Mouse (Mus musculus) brain, embryonic 18.5 days (tissue): ENCODE measurements around the gene Atf7.

Experiments
- DNase-seq: peaks from one replicate; pipeline ENCODE4 v3.0.0-alpha.2; 2012; ENCODE audit warnings: low read depth, low spot score

The Atf7 gene

GRCm38 (mm10) chr15:102516293-102516692 is 109.0 kb downstream of the Atf7 start:
- no peak for DNase-seq

- DNase-seq, result no peak
Observed at GRCm38 (mm10) chr15:102515791-102516190, 109.5 kb downstream of the Atf7 start.

GRCm38 (mm10) chr15:102515261-102515660 is 110.0 kb downstream of the Atf7 start:
- DNase-seq, result no peak

DNA sequence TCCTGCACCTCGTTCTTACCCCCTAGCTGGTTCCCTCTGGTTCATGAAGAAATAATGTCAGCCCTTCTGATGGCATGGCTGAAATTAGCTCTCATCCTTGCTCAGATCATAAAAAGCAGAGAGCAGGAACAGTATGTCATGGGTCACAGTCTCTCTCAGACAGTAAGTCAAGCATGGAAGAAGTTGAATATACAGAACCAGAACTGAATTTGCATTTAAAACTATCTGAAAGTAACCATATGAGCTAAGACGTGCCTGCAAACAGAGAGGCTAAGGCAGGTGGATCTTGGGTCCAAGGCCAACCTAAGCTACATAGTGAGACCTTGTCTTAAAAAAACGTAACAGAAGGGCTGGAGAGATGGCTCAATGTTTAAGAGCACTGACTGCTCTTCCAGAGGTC is 112.3 kb downstream of the Atf7 start:
- DNase-seq, result no peak

DNA sequence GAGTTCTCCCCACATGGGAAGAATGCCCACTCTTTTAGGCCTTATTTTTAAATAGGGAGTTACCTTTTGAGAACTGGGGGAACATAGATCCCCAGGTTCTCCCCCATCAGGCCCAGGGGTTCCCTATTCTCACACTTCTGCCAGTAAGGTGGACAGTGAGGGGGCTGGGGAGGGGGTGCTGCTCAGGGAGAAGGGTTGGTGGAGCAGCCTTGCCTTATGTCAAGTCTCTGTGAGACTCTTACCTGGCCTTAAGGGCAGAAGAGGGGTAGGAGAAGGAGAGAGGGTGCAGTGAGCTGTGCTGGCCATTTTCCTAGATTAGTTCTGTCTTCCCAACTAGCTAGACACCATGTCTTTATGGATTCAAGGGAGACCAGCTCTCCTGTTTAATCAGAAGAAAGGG is 112.8 kb downstream of the Atf7 start:
- no peak for DNase-seq

GRCm38 (mm10) chr15:102512010-102512409 is 113.3 kb downstream of the Atf7 start:
- DNase-seq, result no peak

GRCm38 (mm10) chr15:102511285-102511833 is 113.9 kb downstream of the Atf7 start:
- DNase-seq, result no peak

DNA sequence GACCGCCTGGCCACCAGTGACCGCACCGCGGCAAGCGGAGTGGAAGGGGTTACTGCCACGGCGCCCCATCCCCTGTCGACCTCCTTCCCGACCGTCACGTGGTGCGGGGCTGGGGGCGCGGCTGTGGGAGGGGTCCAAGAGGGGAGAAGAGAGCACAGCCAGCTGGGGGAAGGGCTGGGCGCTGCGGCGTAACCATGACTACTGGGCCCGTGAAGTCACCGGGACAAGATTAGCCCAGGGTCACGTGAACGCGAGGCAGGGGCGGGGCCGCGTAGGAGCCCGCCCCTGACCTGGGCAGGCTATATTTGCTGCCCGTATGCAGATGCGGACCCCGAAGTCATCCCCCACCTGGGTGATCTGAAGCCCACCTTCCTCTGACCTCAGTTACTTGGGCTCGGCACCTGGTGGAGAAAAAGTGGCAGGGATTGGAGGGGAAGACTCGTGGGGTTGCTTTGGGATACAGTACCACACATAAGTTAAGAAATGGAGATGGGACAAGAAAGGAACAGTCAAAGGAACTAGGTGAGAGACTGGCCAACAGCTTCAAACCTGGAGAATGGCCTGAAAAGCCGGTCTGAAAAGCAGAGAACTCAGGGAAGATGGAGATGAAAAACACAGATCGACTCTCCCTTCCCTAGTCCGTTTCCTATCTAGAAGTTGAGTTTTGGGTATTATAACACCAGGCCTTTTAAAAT is 114.5 kb downstream of the Atf7 start:
- peak; percentile 77 for DNase-seq

DNA sequence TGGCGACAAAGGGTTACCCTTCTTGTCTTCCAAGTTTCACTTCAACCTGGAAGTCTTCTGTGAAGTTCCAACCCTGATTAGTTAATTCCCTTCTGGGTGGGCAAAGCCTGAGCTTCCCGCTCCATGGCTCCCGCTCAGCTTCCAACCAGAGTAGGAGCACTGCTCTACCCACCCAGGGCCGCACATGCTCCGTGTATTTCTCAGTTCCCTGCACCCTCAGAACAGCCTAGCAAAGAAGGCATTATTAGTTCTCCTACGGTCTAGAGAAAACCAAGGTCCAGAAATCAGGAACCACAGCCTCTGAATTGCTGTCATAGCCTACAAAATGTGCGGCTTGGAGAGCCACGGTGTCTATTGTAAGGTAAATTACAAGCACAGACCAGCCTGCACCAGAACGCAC is 115.2 kb downstream of the Atf7 start:
- DNase-seq, result no peak

DNA sequence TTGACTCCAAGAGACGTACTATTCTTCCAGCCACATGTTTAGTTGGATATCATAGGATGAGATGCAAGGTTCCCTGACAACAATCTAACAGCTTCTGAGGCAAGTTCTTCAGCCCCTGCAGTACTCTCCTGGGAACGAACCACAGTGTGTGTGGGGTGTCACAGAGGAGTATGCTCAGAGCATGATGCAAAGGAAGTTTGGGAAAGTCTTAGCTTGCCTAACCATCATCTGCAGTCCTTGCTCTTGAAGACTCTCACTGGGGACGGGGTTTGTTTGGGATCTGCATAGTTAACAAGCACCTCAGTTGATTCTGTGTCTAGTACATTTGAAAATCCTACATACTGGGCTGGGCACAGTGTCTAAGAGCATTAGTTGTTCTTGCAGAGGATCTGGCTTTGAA is 116.9 kb downstream of the Atf7 start:
- DNase-seq, result no peak

DNA sequence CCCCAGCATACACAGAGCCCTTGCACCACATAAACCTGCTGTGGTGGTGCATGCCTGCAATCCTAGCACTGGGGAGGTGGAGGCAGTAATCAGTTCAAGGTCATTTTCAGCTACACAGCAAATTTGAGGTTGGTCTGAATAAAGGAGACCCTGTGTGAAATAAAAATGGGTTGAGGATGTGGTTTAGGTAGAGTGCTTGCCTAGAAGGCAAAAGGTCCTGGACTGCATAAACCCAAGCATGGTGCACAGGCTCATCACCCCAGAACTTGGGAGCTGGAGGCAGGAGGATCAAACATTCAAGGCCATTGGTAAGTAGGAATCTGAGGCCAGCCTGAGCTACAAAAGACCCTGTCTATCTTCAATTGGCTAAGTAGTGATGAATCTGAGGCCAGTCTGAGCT is 117.7 kb downstream of the Atf7 start:
- no peak for DNase-seq

GRCm38 (mm10) chr15:102506864-102507263 is 118.4 kb downstream of the Atf7 start:
- no peak for DNase-seq

GRCm38 (mm10) chr15:102506464-102506830 is 118.8 kb downstream of the Atf7 start:
- DNase-seq, result no peak

GRCm38 (mm10) chr15:102505770-102506463 is 119.3 kb downstream of the Atf7 start:
- DNase-seq, result no peak

DNA sequence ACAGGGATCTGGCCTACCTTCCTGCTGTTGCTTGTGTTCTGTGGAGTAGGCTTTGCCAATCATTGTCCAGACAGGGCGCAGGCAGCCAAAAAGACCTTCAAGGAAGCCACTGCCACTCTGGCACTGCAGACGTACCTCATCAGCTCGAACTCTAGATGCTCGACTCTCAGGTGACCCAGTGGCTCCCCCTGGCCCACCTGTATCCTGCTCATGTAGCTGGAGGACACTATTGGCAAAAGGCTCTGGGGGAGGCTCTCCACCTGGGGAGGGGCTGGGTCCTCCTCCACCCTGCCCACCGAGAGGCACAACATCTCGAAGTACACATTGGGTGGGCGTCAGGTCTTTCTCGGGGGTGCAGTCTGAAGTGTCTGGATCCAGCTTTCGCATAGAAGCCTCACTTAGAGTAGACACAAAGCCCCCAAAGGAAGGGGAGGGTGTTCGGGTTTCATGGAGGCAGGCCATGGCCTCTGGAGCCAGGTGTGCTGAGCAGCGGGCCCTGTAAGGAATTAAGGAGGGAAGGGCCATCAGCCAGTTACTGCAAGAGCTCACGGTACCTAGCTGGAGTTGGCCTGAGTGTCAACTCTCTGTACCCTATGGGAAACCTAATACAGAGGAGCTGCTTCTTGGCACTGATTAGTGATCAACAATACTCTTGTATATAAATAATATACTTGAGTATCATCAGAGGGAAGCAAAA is 120.0 kb downstream of the Atf7 start:
- DNase-seq, result no peak

DNA sequence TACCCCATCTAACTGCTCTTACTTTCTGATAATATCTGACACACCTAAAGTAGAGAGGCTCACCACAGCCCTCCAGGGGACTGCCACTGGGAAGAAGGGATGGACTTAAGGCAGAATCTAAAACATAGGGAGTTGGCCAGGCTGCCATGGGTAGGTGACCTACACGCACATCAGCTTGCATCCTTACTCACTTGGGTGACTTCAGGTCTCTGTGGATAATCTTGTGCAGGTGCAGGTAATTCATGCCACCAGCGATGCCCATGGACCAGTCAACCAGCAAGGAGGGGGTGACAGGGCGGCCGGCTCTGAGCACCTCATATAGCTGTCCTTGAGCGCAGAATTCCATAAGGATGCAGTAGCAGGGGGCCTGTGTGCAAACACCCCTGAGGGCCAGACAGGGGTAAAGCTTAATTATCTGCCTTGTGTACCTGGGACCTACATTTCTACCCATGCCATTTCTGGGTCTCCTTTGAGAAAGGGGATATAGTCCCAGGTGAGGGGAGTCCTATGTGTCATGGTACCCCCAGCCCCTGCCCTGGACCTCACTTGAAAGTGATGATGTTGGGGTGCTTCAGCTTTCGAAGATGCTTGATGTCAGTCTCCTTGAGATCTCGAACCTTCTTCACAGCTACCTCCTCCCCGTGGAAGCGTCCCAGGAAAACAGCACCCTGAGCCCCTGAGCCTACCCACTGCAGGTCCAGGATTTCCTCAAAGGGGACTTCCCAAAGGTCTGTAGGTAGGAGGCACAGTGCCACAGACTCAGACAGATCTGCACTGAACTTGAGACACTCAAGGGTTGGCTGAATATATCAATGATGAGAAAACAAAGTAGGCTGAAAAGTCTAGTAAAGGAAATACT is 121.1 kb downstream of the Atf7 start:
- no peak for DNase-seq

DNA sequence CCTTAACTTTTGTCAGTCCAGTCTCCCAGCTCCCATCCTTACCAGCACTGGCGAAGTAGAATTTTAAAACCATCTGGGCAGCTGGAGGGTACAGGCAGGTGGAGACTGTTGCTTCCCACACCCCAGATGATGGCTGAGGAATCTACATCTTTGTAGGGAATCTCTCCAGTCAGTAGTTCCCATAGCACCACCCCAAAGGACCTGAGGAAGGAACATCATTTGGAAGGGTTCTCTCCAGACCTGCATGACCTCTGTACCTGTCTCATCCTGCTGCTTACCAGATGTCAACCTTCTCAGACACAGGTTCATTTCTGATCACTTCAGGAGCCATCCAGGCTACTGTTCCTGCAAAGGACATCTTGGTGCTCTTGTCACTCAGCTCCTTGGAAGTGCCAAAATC is 121.8 kb downstream of the Atf7 start, which contains the start of gene Gm10337:
Gene Gm10337, plus strand, starts transcription at position 276 of the 400 bp plus-strand sequence.
- DNase-seq, result no peak

DNA sequence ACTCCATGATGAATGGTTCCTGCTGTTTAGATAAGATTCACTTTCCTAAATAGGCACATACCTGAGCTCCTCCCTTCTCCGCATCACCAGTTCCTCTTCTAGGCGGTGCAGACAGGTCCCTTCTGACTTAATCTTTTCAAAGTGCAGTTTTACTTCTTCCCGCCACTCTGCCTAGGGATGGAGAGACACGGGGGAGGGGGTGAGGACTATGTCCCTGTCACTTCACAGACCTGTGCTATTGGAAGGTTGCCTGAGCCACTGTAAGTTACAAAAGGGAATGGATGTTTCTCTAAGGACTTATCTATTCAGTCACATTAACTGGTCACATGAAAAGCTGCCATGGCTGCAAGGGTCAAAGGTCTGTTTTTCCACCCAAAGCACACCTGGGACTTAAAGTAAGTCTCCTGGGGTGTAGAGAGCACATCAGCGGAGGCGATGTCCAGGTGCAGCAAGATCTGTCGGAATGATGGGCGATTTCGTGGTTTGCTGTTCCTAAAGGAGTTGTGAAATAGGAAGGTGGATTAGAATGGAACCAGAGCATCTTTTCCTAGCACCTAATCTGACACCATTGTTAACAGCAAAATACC is 122.9 kb downstream of the Atf7 start:
- no peak for DNase-seq

DNA sequence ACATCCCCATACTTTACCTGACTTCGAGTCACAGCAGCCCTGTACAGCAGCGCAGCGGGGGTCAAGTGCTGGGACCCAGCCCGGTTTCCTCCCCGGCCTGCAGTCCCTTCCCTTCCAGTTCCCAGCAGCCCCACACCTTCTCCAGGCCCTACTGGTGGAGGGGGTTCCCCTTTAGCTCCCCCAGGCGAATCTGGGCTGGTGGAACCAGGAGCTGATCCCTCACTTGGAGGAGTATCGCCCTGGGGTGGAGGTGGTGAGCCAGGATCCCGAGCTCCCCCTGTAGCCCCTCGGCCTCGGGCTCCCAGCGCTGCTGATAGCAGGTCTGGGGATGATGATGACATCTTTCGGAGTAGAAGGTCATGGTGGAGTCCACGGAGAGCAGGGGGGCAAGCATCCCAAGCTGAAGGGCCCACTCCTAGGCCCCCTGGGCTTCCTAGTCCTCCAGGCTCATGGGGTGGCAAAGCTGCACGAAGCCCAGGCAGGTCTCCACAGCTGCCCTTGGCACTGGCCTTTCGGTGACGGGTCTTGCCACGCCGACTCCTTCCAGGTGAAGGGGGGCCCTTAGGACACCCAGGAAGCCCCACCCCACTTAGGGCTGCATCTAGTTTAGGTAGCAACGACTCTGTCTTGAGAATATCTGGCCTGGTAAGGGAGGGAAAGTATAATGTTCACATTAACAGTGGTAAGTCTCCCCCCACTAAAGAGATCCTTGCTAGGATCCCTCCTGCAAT is 124.0 kb downstream of the Atf7 start:
- no peak for DNase-seq

DNA sequence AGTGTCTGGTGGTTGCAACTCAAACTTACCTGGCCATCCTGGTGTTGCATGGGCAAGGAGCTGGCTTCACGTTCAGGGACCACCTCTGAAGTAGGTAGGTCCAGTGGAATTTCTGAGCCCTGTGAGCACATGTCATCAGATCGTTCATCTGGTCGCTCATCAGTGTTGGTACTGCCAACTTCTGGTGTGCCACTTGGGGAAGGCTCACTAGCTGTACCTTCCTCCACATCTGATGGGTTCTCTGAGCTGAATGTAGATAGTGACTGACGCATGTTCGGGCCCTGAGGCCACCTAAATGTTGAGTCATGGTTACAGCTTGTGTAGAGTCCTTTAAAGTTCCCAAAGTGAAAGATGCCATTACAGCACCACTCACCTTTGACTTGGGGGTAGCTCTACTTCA is 124.8 kb downstream of the Atf7 start:
- DNase-seq, result no peak
